Mouse (Mus musculus): ENCODE data around the gene Mogat2. TPM values are rescaled to one million over a fixed set of nuclear protein-coding genes. Genes with fewer than 3 reads are reported as not detected.

Mogat2 gene
- polyA plus RNA-seq, 1 experiment from 2014 or later: 1.3 TPM

DNA sequence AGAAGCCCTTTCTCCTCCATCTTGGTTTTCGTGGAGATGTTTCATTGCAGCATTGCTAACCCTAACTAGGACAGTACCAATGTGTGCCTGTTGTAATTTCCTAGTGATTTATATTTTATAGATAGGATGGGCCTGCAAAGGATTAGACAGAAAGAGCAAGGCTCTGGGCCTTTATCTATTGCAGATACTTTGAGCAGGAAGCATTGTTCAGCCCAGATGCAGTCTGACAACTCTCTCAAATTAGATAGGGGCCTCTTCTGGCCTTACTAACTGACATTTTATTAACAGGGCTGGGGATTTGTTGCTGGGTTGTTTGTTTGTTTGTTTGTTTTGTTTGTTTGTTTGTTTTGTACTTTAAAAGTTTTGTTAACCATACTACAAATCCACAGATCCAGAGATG lies 25.4 kb downstream of the Mogat2 start:
- Histone ChIP-seq H3K9me3 (ENCODE audit: control insufficient read depth, low read length) (no peaks in the 10 kb centered on the region), H3K4me1 (replicated peaks; ENCODE audit: control insufficient read depth, insufficient read depth, low read length) (peaks cover 7% of the 10 kb centered on the region; the same call in 1 of the 2 replicates), H3K4me3 (replicated peaks; ENCODE audit: low read length) (no peak overlapping the region), H3K4me2 (ENCODE audit: low read length) (no peak overlapping the region), H3K9ac (replicated peaks; ENCODE audit: low read depth, low read length) (no peak overlapping the region), H3K27me3 (replicated peaks; ENCODE audit: control insufficient read depth, insufficient read depth, low read length) (no peaks in the 10 kb centered on the region), H3K27ac (ENCODE audit: low read length) (no peak overlapping the region), H3K36me3 (ENCODE audit: control insufficient read depth, insufficient read depth) (no peaks in the 10 kb centered on the region)
- WGBS: 96% methylated on average over 1 of the region's 1 CpGs
- no peak for ATAC-seq

- ATAC-seq: no peak
- Histone ChIP-seq H3K9me3 (ENCODE audit: control insufficient read depth, low read length) (no peaks in the 10 kb centered on the region), H3K4me2 (ENCODE audit: low read length) (no peak overlapping the region), H3K4me1 (replicated peaks; ENCODE audit: control insufficient read depth, insufficient read depth, low read length) (no peaks in the 10 kb centered on the region), H3K27ac (ENCODE audit: low read length) (no peak overlapping the region), H3K9ac (replicated peaks; ENCODE audit: low read depth, low read length) (no peak overlapping the region), H3K36me3 (ENCODE audit: control insufficient read depth, insufficient read depth) (no peaks in the 10 kb centered on the region), H3K27me3 (replicated peaks; ENCODE audit: control insufficient read depth, insufficient read depth, low read length) (no peaks in the 10 kb centered on the region), H3K4me3 (replicated peaks; ENCODE audit: low read length) (no peak overlapping the region)
- WGBS: 91% methylated on average over 4 of the region's 4 CpGs
Observed at GRCm38 (mm10) chr7:99208704-99209103, 29.7 kb downstream of the Mogat2 start.

DNA sequence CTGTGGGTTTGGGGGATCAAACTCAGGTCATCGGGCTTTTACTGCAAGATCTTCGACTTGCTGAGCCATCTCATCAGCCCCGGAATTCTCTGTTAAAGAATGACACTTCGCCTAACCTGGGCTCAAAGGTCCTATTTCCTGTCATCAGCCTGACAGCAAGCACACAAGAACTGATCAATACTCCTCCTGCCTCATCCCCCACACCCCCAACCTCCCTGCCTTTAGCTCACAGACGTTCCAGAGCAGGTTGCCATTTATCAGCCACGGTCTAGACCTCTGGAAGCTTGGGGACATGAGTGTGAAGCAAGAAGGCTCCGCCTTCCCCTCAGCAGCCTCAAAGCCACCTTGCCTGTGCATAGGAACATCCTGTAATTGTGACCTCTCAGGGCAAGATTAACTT lies 32.1 kb downstream of the Mogat2 start:
- Histone ChIP-seq H3K36me3 (ENCODE audit: control insufficient read depth, insufficient read depth) (no peaks in the 10 kb centered on the region), H3K4me2 (ENCODE audit: low read length) (no peak overlapping the region), H3K27me3 (replicated peaks; ENCODE audit: control insufficient read depth, insufficient read depth, low read length) (no peaks in the 10 kb centered on the region), H3K9ac (replicated peaks; ENCODE audit: low read depth, low read length) (no peak overlapping the region), H3K4me1 (replicated peaks; ENCODE audit: control insufficient read depth, insufficient read depth, low read length) (no peaks in the 10 kb centered on the region), H3K27ac (ENCODE audit: low read length) (no peak overlapping the region), H3K9me3 (ENCODE audit: control insufficient read depth, low read length) (no peaks in the 10 kb centered on the region), H3K4me3 (replicated peaks; ENCODE audit: low read length) (no peak overlapping the region)
- WGBS: 87% methylated on average over 7 of the region's 7 CpGs
- no peak for ATAC-seq

DNA sequence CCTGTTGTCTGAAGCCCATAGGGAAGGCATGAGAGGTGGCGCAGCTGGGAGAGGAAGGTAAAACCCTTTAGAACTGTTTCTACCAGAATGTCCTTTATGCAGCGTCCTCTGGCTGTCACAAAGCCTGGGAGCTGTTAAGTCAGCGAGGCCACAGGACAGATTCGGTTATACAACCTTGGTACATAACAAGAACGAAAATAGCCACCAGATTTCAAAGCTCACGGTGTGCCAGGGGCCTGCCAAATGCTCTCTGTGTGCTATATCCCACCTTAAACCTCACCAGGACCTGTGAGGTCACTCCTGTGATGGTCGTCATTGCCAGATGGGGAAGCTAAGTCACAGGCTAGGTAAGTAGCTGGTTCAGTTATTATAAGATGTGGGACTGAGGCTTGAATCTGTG lies 36.3 kb downstream of the Mogat2 start:
- Histone ChIP-seq H3K4me1 (replicated peaks; ENCODE audit: control insufficient read depth, insufficient read depth, low read length) (no peaks in the 10 kb centered on the region), H3K4me2 (ENCODE audit: low read length) (no peak overlapping the region), H3K27me3 (replicated peaks; ENCODE audit: control insufficient read depth, insufficient read depth, low read length) (no peaks in the 10 kb centered on the region), H3K4me3 (replicated peaks; ENCODE audit: low read length) (no peak overlapping the region), H3K36me3 (ENCODE audit: control insufficient read depth, insufficient read depth) (no peaks in the 10 kb centered on the region), H3K9me3 (ENCODE audit: control insufficient read depth, low read length) (no peaks in the 10 kb centered on the region), H3K27ac (ENCODE audit: low read length) (no peak overlapping the region), H3K9ac (replicated peaks; ENCODE audit: low read depth, low read length) (no peak overlapping the region)
- WGBS: 88% methylated on average over 7 of the region's 7 CpGs
- ATAC-seq: no peak

DNA sequence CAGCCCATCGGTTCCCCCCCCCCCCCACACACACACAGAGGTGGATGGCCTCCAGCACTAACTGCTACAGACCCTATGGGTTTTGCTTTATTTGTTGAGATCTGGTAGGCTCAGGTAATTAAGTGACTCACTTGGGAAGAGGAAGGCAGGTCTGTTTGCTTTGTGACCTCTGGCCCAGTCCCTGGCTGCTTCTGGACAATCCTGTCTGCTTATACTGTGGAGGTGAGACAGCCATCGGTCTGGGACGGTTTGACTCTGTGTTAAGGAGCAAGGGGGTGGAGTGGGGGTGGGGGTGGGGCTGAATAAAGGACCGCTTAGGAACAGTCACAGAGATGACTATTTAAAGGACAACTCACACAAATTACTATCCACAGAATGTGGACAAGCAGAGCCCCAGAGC lies 38.1 kb downstream of the Mogat2 start:
- Histone ChIP-seq H3K4me2 (ENCODE audit: low read length) (no peak overlapping the region), H3K4me1 (replicated peaks; ENCODE audit: control insufficient read depth, insufficient read depth, low read length) (no peaks in the 10 kb centered on the region), H3K9ac (replicated peaks; ENCODE audit: low read depth, low read length) (no peak overlapping the region), H3K27me3 (replicated peaks; ENCODE audit: control insufficient read depth, insufficient read depth, low read length) (no peaks in the 10 kb centered on the region), H3K4me3 (replicated peaks; ENCODE audit: low read length) (no peak overlapping the region), H3K36me3 (ENCODE audit: control insufficient read depth, insufficient read depth) (no peaks in the 10 kb centered on the region), H3K27ac (ENCODE audit: low read length) (no peak overlapping the region), H3K9me3 (ENCODE audit: control insufficient read depth, low read length) (no peaks in the 10 kb centered on the region)
- ATAC-seq: no peak
- 40% methylated on average over 4 of the region's 4 CpGs for WGBS

DNA sequence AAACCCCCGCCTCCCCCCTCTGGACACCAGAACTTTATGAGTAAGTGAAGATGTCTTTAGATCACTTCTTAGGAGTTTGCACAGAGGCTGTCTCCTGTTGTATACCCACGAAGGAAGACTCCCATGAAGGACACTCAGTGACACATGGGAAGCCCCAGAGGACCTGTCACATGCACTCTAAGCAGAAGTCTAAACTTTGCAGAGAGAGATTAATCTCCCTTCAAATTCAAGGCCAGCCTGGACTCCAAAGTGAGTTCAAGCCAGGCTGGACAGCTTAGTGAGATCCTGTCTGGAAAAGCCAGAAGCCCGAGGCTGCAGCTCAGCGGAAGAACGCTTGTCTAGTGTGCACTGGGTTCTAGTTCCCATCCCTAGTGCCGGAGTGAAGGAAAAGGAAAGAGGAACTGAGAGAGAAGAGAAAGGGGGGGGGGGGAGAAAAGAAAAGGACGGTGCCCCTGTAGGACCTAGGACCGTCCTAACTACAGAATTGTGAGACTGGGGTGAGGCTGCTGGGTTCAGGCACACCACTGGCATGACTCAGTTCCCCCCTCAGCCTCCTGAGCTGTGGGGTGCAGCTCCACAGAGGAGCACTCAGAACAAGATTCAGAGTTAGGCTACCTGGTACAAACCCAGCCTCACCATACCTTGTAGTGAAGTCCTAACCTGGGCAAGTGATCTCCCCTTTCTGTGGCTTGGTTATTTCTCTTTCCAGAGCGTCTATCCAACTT lies 38.8 kb downstream of the Mogat2 start:
- Histone ChIP-seq H3K4me3 (replicated peaks; ENCODE audit: low read length) (no peak overlapping the region), H3K4me2 (ENCODE audit: low read length) (no peak overlapping the region), H3K36me3 (ENCODE audit: control insufficient read depth, insufficient read depth) (no peaks in the 10 kb centered on the region), H3K27ac (ENCODE audit: low read length) (no peak overlapping the region), H3K27me3 (replicated peaks; ENCODE audit: control insufficient read depth, insufficient read depth, low read length) (no peaks in the 10 kb centered on the region), H3K4me1 (replicated peaks; ENCODE audit: control insufficient read depth, insufficient read depth, low read length) (no peaks in the 10 kb centered on the region), H3K9me3 (ENCODE audit: control insufficient read depth, low read length) (no peaks in the 10 kb centered on the region), H3K9ac (replicated peaks; ENCODE audit: low read depth, low read length) (no peak overlapping the region)
- WGBS: 88% methylated on average over 9 of the region's 9 CpGs
- no peak for ATAC-seq

GRCm38 (mm10) chr7:99198811-99199210 lies 39.6 kb downstream of the Mogat2 start:
- Histone ChIP-seq H3K9ac (replicated peaks; ENCODE audit: low read depth, low read length) (no peak overlapping the region), H3K4me1 (replicated peaks; ENCODE audit: control insufficient read depth, insufficient read depth, low read length) (no peaks in the 10 kb centered on the region), H3K9me3 (ENCODE audit: control insufficient read depth, low read length) (no peaks in the 10 kb centered on the region), H3K27me3 (replicated peaks; ENCODE audit: control insufficient read depth, insufficient read depth, low read length) (no peaks in the 10 kb centered on the region), H3K27ac (ENCODE audit: low read length) (no peak overlapping the region), H3K36me3 (ENCODE audit: control insufficient read depth, insufficient read depth) (no peaks in the 10 kb centered on the region), H3K4me2 (ENCODE audit: low read length) (no peak overlapping the region), H3K4me3 (replicated peaks; ENCODE audit: low read length) (no peak overlapping the region)
- ATAC-seq: no peak
- 93% methylated on average over 2 of the region's 2 CpGs for WGBS

- Histone ChIP-seq H3K36me3 (ENCODE audit: control insufficient read depth, insufficient read depth) (no peaks in the 10 kb centered on the region), H3K9me3 (ENCODE audit: control insufficient read depth, low read length) (no peaks in the 10 kb centered on the region), H3K4me3 (replicated peaks; ENCODE audit: low read length) (no peak overlapping the region), H3K4me2 (ENCODE audit: low read length) (no peak overlapping the region), H3K27ac (ENCODE audit: low read length) (no peak overlapping the region), H3K27me3 (replicated peaks; ENCODE audit: control insufficient read depth, insufficient read depth, low read length) (no peaks in the 10 kb centered on the region), H3K4me1 (replicated peaks; ENCODE audit: control insufficient read depth, insufficient read depth, low read length) (no peaks in the 10 kb centered on the region), H3K9ac (replicated peaks; ENCODE audit: low read depth, low read length) (no peak overlapping the region)
- 50% methylated on average over 2 of the region's 2 CpGs for WGBS
- no peak for ATAC-seq
Observed at GRCm38 (mm10) chr7:99194511-99194910, 43.9 kb downstream of the Mogat2 start.

- no peak overlapping the region for H3K9ac ChIP-seq (replicated peaks; ENCODE audit: low read depth, low read length)
- H3K4me2 ChIP-seq (ENCODE audit: low read length): no peak overlapping the region
- H3K4me3 ChIP-seq (replicated peaks; ENCODE audit: low read length): no peak overlapping the region
- H3K27me3 ChIP-seq (replicated peaks; ENCODE audit: control insufficient read depth, insufficient read depth, low read length): no peaks in the 10 kb centered on the region
- no peaks in the 10 kb centered on the region for H3K9me3 ChIP-seq (ENCODE audit: control insufficient read depth, low read length)
- ATAC-seq: no peak
- no peaks in the 10 kb centered on the region for H3K36me3 ChIP-seq (ENCODE audit: control insufficient read depth, insufficient read depth)
- 90% methylated on average over 4 of the region's 4 CpGs for WGBS
- no peaks in the 10 kb centered on the region for H3K4me1 ChIP-seq (replicated peaks; ENCODE audit: control insufficient read depth, insufficient read depth, low read length)
- H3K27ac ChIP-seq (ENCODE audit: low read length): no peak overlapping the region
Observed at GRCm38 (mm10) chr7:99193926-99194325, 44.5 kb downstream of the Mogat2 start.

- H3K4me2 ChIP-seq (ENCODE audit: low read length): no peak overlapping the region
- H3K9ac ChIP-seq (replicated peaks; ENCODE audit: low read depth, low read length): no peak overlapping the region
- no peak overlapping the region for H3K4me3 ChIP-seq (replicated peaks; ENCODE audit: low read length)
- H3K27ac ChIP-seq (ENCODE audit: low read length): no peak overlapping the region
- no peaks in the 10 kb centered on the region for H3K9me3 ChIP-seq (ENCODE audit: control insufficient read depth, low read length)
- no peaks in the 10 kb centered on the region for H3K27me3 ChIP-seq (replicated peaks; ENCODE audit: control insufficient read depth, insufficient read depth, low read length)
- no peaks in the 10 kb centered on the region for H3K36me3 ChIP-seq (ENCODE audit: control insufficient read depth, insufficient read depth)
- H3K4me1 ChIP-seq (replicated peaks; ENCODE audit: control insufficient read depth, insufficient read depth, low read length): no peaks in the 10 kb centered on the region
- no peak for ATAC-seq
Observed at GRCm38 (mm10) chr7:99191411-99191810, 47.0 kb downstream of the Mogat2 start.

Measured in forebrain, embryonic 16.5 days (tissue).